Mouse (Mus musculus) heart, embryonic 15.5 days (tissue): ENCODE measurements around the gene Pdpk1. TPM values are rescaled to one million over a fixed set of nuclear protein-coding genes. Genes with fewer than 3 reads are reported as not detected.

Experiments used
- ATAC-seq: fragments of 200-750 bp; cut with Nextera tagmentation; replicated peaks from 2 replicates; pipeline ENCODE4 v1.8.0; 2017; ENCODE audit warnings: low read depth, moderate TSS enrichment; ENCODE audit not compliant: insufficient number of reproducible peaks, insufficient read depth, low FRiP score
- H3K27ac ChIP-seq: fragments of 300-500 bp; sonication (generic); 2 replicates; pipeline ENCODE4 v1.5.1; 2015; ENCODE audit warnings: mild to moderate bottlenecking, inconsistent platforms
- H3K27me3 ChIP-seq: fragments of 300-500 bp; sonication (generic); 2 replicates; pipeline ENCODE4 v1.6.1; 2015; ENCODE audit warnings: inconsistent platforms
- H3K36me3 ChIP-seq: fragments of 300-500 bp; sonication (generic); 2 replicates; pipeline ENCODE4 v1.6.1; 2015; ENCODE audit warnings: mild to moderate bottlenecking, inconsistent platforms
- H3K4me1 ChIP-seq: fragments of 300-500 bp; sonication (generic); replicated peaks from 2 replicates; pipeline ENCODE4 v1.6.1; 2015; ENCODE audit warnings: inconsistent platforms
- H3K4me2 ChIP-seq: fragments of 300-500 bp; sonication (generic); 2 replicates; pipeline ENCODE4 v1.6.1; 2015; ENCODE audit warnings: inconsistent platforms, mild to moderate bottlenecking, moderate library complexity
- H3K4me3 ChIP-seq: fragments of 300-500 bp; sonication (generic); 2 replicates; pipeline ENCODE4 v1.5.1; 2015; ENCODE audit warnings: mild to moderate bottlenecking, inconsistent platforms
- H3K9ac ChIP-seq: fragments of 300-500 bp; sonication (generic); 2 replicates; pipeline ENCODE4 v1.6.1; 2015; ENCODE audit warnings: mild to moderate bottlenecking, inconsistent platforms
- H3K9me3 ChIP-seq: fragments of 300-500 bp; sonication (generic); replicated peaks from 2 replicates; pipeline ENCODE4 v1.6.1; 2016; ENCODE audit warnings: inconsistent platforms
- WGBS: fragments of 180-500 bp; shearing (Covaris S2); methylation state at CpG from one replicate; pipeline ENCODE4 v1.1.7; 2015; ENCODE audit warnings: mixed read lengths; 5-methylcytosine and 5-hydroxymethylcytosine counted together
- polyA plus RNA-seq: library from polyadenylated mRNA; unstranded; fragments of >200 nt; fragmentation: Nextera tagmentation; extraction: Ambion mirVana; gene quantifications from 2 replicates; pipeline ENCODE4 v1.2.1, GENCODE M21; 2015

Pdpk1 gene
- polyA plus RNA-seq, 1 experiment from 2014 or later = 39.5 TPM

- Histone ChIP-seq H3K4me1 (peaks cover 4% of the 10 kb centered on the region; the same call in 1 of the 2 replicates), H3K27ac (no peak overlapping the region), H3K27me3 (no peaks in the 10 kb centered on the region), H3K4me3 (no peak overlapping the region), H3K36me3 (no peaks in the 10 kb centered on the region), H3K4me2 (no peak overlapping the region), H3K9ac (no peak overlapping the region), H3K9me3 (no peaks in the 10 kb centered on the region)
- no peak for ATAC-seq
- WGBS = 23% methylated on average over 7 of the region's 7 CpGs
Measured at GRCm38 (mm10) chr17:24035087-24035486, 115.6 kb downstream of the Pdpk1 start.

- no peak for ATAC-seq
- 87% methylated on average over 22 of the region's 22 CpGs for WGBS
Measured at GRCm38 (mm10) chr17:24030551-24030950, 120.2 kb downstream of the Pdpk1 start.

GRCm38 (mm10) chr17:24029477-24029876 lies 121.2 kb downstream of the Pdpk1 start:
- no peak for ATAC-seq
- H3K9ac ChIP-seq = no peak overlapping the region
- WGBS = 68% methylated on average over 7 of the region's 7 CpGs
- H3K4me1 ChIP-seq = no peaks in the 10 kb centered on the region
- H3K9me3 ChIP-seq = no peaks in the 10 kb centered on the region
- no peaks in the 10 kb centered on the region for H3K36me3 ChIP-seq
- H3K4me3 ChIP-seq = no peak overlapping the region
- H3K27me3 ChIP-seq = no peaks in the 10 kb centered on the region
- H3K27ac ChIP-seq = no peak overlapping the region
- no peak overlapping the region for H3K4me2 ChIP-seq

More at GRCm38 (mm10) chr17:24030551-24030950, 120.2 kb downstream of the Pdpk1 start:
- no peak overlapping the region for H3K9ac ChIP-seq
- no peaks in the 10 kb centered on the region for H3K9me3 ChIP-seq
- no peaks in the 10 kb centered on the region for H3K27me3 ChIP-seq
- H3K36me3 ChIP-seq = no peaks in the 10 kb centered on the region
- no peak overlapping the region for H3K4me2 ChIP-seq
- H3K27ac ChIP-seq = no peak overlapping the region
- H3K4me1 ChIP-seq = peaks cover 4% of the 10 kb centered on the region; the same call in 1 of the 2 replicates
- H3K4me3 ChIP-seq = no peak overlapping the region

Other genes starting within 250 kb of the Pdpk1 start
- not detected in 2 replicates for gene Dcpp3, start 233.5 kb downstream of the Pdpk1 start, polyA plus RNA-seq
- gene Sbp, start 209.3 kb downstream of the Pdpk1 start, polyA plus RNA-seq = not detected in 2 replicates
- gene Sbpl, start 195.7 kb downstream of the Pdpk1 start, polyA plus RNA-seq = not detected in 2 replicates
- gene Prss30, start 170.4 kb downstream of the Pdpk1 start, polyA plus RNA-seq = 0.34 TPM in 1 of 2 replicates, not detected in the other
- 0.13 TPM in 1 of 2 replicates, not detected in the other for gene Prss22, start 152.8 kb downstream of the Pdpk1 start, polyA plus RNA-seq
- not detected in 2 replicates for gene Prss27, start 112.8 kb downstream of the Pdpk1 start, polyA plus RNA-seq
- gene Kctd5, start 77.4 kb downstream of the Pdpk1 start, polyA plus RNA-seq = 31.3 and 37.6 TPM in 2 replicates
- 20.6 and 28.8 TPM in 2 replicates for gene Amdhd2, start 12.8 kb upstream of the Pdpk1 start, polyA plus RNA-seq
- 447 and 510 TPM in 2 replicates for gene Atp6v0c, start 18.8 kb upstream of the Pdpk1 start, polyA plus RNA-seq
- gene Tbc1d24, start 54.6 kb upstream of the Pdpk1 start, polyA plus RNA-seq = 3.6 and 3.8 TPM in 2 replicates
- 1.9 and 2.9 TPM in 2 replicates for gene Ntn3, start 58.6 kb upstream of the Pdpk1 start, polyA plus RNA-seq
- gene Tedc2, start 69.9 kb upstream of the Pdpk1 start, polyA plus RNA-seq = 4.3 and 7.3 TPM in 2 replicates
- gene Ccnf, start 100.6 kb upstream of the Pdpk1 start, polyA plus RNA-seq = 29.2 and 36.1 TPM in 2 replicates
- gene Abca17, start 200.1 kb upstream of the Pdpk1 start, polyA plus RNA-seq = 0.10 TPM in 1 of 2 replicates, not detected in the other
- 6.0 and 7.8 TPM in 2 replicates for gene Abca3, start 201.0 kb upstream of the Pdpk1 start, polyA plus RNA-seq